Mouse (Mus musculus) MEL (cell line): ENCODE measurements around the gene Rpl13a. TPM values are rescaled to one million over a fixed set of nuclear protein-coding genes. Genes with fewer than 3 reads are reported as not detected.
A peak's percentile ranks its signal among the peaks of the same experiment; 100 is the strongest.

ENCODE experiments used
- DNase-seq: peaks from one replicate; pipeline ENCODE4 v3.0.0; 2011; ENCODE audit warnings: low read depth, low spot score
- H3K27ac ChIP-seq: 2 replicates; pipeline ENCODE4 v1.5.1; 2012; ENCODE audit warnings: low read depth, mild to moderate bottlenecking, control low read depth, low read length, moderate library complexity; ENCODE audit not compliant: control insufficient read depth
- H3K27me3 ChIP-seq, 2 experiments: fragments of 150-350 bp in 1 of 2; sonication (generic) in 1 of 2; 2 replicates each; pipeline ENCODE4 v1.6.1; 2012; ENCODE audit warnings: low read length in 2 of 2, mild to moderate bottlenecking in 2 of 2, improper control_type of control experiment in 1 of 2, moderate library complexity in 1 of 2; ENCODE audit not compliant: insufficient read depth in 2 of 2, control insufficient read depth in 1 of 2
- H3K36me3 ChIP-seq, 2 experiments: 2 replicates each; pipeline ENCODE4 v1.6.1; 2012 to 2014; ENCODE audit warnings: low read length in 2 of 2, improper control_type of control experiment in 1 of 2, inconsistent platforms in 1 of 2, mild to moderate bottlenecking in 1 of 2; ENCODE audit not compliant: insufficient read depth in 2 of 2, control insufficient read depth in 1 of 2
- H3K4me1 ChIP-seq, 2 experiments: fragments of 150-350 bp in 1 of 2; sonication (generic) in 1 of 2; 2 replicates each; pipeline ENCODE4 v1.6.1; 2012; ENCODE audit warnings: low read length in 2 of 2, improper control_type of control experiment in 1 of 2, mild to moderate bottlenecking in 1 of 2; ENCODE audit not compliant: insufficient read depth in 2 of 2, control insufficient read depth in 1 of 2
- H3K4me3 ChIP-seq, 2 experiments: fragments of 150-350 bp in 1 of 2; sonication (generic) in 1 of 2; 2 replicates each; pipeline ENCODE4 v1.5.1; 2012; ENCODE audit warnings: low read depth in 2 of 2, low read length in 2 of 2, mild to moderate bottlenecking in 2 of 2, moderate library complexity in 2 of 2, control low read depth in 1 of 2, improper control_type of control experiment in 1 of 2; ENCODE audit not compliant: control insufficient read depth in 1 of 2, insufficient read depth in 1 of 2
- H3K79me2 ChIP-seq: 2 replicates; pipeline ENCODE4 v1.6.1; 2012; ENCODE audit warnings: mild to moderate bottlenecking, low read length, moderate library complexity; ENCODE audit not compliant: control insufficient read depth, poor library complexity, insufficient read depth
- H3K9ac ChIP-seq: 2 replicates; pipeline ENCODE4 v1.6.1; 2012; ENCODE audit warnings: low read depth, mild to moderate bottlenecking, control low read depth, low read length, moderate library complexity; ENCODE audit not compliant: control insufficient read depth, poor library complexity, severe bottlenecking
- H3K9me3 ChIP-seq: fragments of 150-350 bp; sonication (generic); replicated peaks from 2 replicates; pipeline ENCODE4 v1.6.1; 2012; ENCODE audit warnings: mild to moderate bottlenecking, low read length, improper control_type of control experiment, moderate library complexity; ENCODE audit not compliant: insufficient read depth
- BHLHE40 ChIP-seq: IDR thresholded peaks from 2 replicates; pipeline ENCODE4 v1.6.1; 2012; ENCODE audit warnings: low read depth, mild to moderate bottlenecking, inconsistent platforms, low read length, improper control_type of control experiment, borderline replicate concordance
- CHD1 ChIP-seq: IDR thresholded peaks from 2 replicates; pipeline ENCODE4 v1.6.1; 2012; ENCODE audit warnings: low read depth, mild to moderate bottlenecking, inconsistent platforms, low read length, improper control_type of control experiment
- CHD2 ChIP-seq: IDR thresholded peaks from 2 replicates; pipeline ENCODE4 v1.6.1; 2011; ENCODE audit warnings: low read length, improper control_type of control experiment
- CTCF ChIP-seq, 3 experiments: IDR thresholded peaks in 2 of 3; conservative IDR thresholded peaks in 1 of 3; 2 replicates each; pipeline ENCODE4 v1.5.1; 2011 to 2012; ENCODE audit warnings: low read length in 3 of 3, low read depth in 2 of 3, mild to moderate bottlenecking in 2 of 3, improper control_type of control experiment in 1 of 3, inconsistent platforms in 1 of 3, mixed read lengths in 1 of 3, moderate library complexity in 1 of 3; ENCODE audit not compliant: control insufficient read depth in 1 of 3, insufficient read depth in 1 of 3, poor library complexity in 1 of 3, severe bottlenecking in 1 of 3
- E2F4 ChIP-seq: IDR thresholded peaks from 2 replicates; pipeline ENCODE4 v1.6.1; 2011; ENCODE audit warnings: low read depth, low read length, improper control_type of control experiment, borderline replicate concordance
- ELF1 ChIP-seq: IDR thresholded peaks from 2 replicates; pipeline ENCODE4 v1.6.1; 2014; ENCODE audit warnings: low read depth, mild to moderate bottlenecking, inconsistent platforms, low read length, improper control_type of control experiment, moderate library complexity
- EP300 ChIP-seq, 2 experiments: IDR thresholded peaks; 2 replicates each; pipeline ENCODE4 v1.6.1; 2011; ENCODE audit warnings: improper control_type of control experiment in 2 of 2, low read length in 2 of 2, low read depth in 1 of 2, mild to moderate bottlenecking in 1 of 2
- ETS1 ChIP-seq: IDR thresholded peaks from 2 replicates; pipeline ENCODE4 v1.6.1; 2012; ENCODE audit warnings: low read depth, mild to moderate bottlenecking, inconsistent platforms, low read length, improper control_type of control experiment, moderate library complexity
- GATA1 ChIP-seq: IDR thresholded peaks from 2 replicates; pipeline ENCODE4 v1.6.1; 2011; ENCODE audit warnings: low read depth, low read length, improper control_type of control experiment
- HCFC1 ChIP-seq: IDR thresholded peaks from 2 replicates; pipeline ENCODE4 v1.6.1; 2012; ENCODE audit warnings: low read depth, mild to moderate bottlenecking, inconsistent platforms, low read length, improper control_type of control experiment, moderate library complexity
- JUND ChIP-seq: IDR thresholded peaks from 2 replicates; pipeline ENCODE4 v1.6.1; 2011; ENCODE audit warnings: low read depth, mild to moderate bottlenecking, improper control_type of control experiment, low read length
- KAT2A ChIP-seq: conservative IDR thresholded peaks from 2 replicates; pipeline ENCODE4 v1.6.1; 2012; ENCODE audit warnings: low read depth, low read length, improper control_type of control experiment, inconsistent platforms
- MAFK ChIP-seq: IDR thresholded peaks from 2 replicates; pipeline ENCODE4 v1.6.1; 2011; ENCODE audit warnings: low read depth, mild to moderate bottlenecking, low read length, improper control_type of control experiment, borderline replicate concordance
- MAX ChIP-seq: IDR thresholded peaks from 2 replicates; pipeline ENCODE4 v1.6.1; 2011; ENCODE audit warnings: low read length, improper control_type of control experiment
- MAZ ChIP-seq: IDR thresholded peaks from 2 replicates; pipeline ENCODE4 v1.6.1; 2012; ENCODE audit warnings: low read depth, mild to moderate bottlenecking, inconsistent platforms, low read length, improper control_type of control experiment
- MEF2A ChIP-seq: IDR thresholded peaks from 2 replicates; pipeline ENCODE4 v1.6.1; 2014; ENCODE audit warnings: low read depth, mild to moderate bottlenecking, inconsistent platforms, low read length, improper control_type of control experiment; ENCODE audit not compliant: poor library complexity, insufficient replicate concordance, severe bottlenecking; ENCODE audit errors: extremely low read depth
- MXI1 ChIP-seq: IDR thresholded peaks from 2 replicates; pipeline ENCODE4 v1.6.1; 2011; ENCODE audit warnings: mild to moderate bottlenecking, low read depth, low read length, improper control_type of control experiment
- MYC ChIP-seq: IDR thresholded peaks from 2 replicates; pipeline ENCODE4 v1.6.1; 2011; ENCODE audit warnings: low read depth, mild to moderate bottlenecking, low read length, improper control_type of control experiment, moderate library complexity
- NELFE ChIP-seq: IDR thresholded peaks from 2 replicates; pipeline ENCODE4 v1.6.1; 2011; ENCODE audit warnings: low read depth, low read length, improper control_type of control experiment
- NRF1 ChIP-seq: IDR thresholded peaks from 2 replicates; pipeline ENCODE4 v1.6.1; 2014; ENCODE audit warnings: low read depth, mild to moderate bottlenecking, inconsistent platforms, low read length, improper control_type of control experiment, moderate library complexity; ENCODE audit not compliant: poor library complexity, insufficient read depth, severe bottlenecking
- POLR2A ChIP-seq, 2 experiments: IDR thresholded peaks; 2 replicates each; pipeline ENCODE4 v1.6.1; 2011 to 2012; ENCODE audit warnings: low read length in 2 of 2, mild to moderate bottlenecking in 2 of 2, control low read depth in 1 of 2, improper control_type of control experiment in 1 of 2, low read depth in 1 of 2, moderate library complexity in 1 of 2; ENCODE audit not compliant: control insufficient read depth in 1 of 2, insufficient read depth in 1 of 2, poor library complexity in 1 of 2
- POLR2AphosphoS2 ChIP-seq: IDR thresholded peaks from 2 replicates; pipeline ENCODE4 v1.6.1; 2011; ENCODE audit warnings: low read length, improper control_type of control experiment
- POLR2AphosphoS5 ChIP-seq: IDR thresholded peaks from 2 replicates; pipeline ENCODE4 v1.6.1; 2012; ENCODE audit warnings: low read depth, borderline replicate concordance, mild to moderate bottlenecking, inconsistent platforms, low read length, moderate library complexity, mixed read lengths
- RAD21 ChIP-seq: IDR thresholded peaks from 2 replicates; pipeline ENCODE4 v1.6.1; 2011; ENCODE audit warnings: mild to moderate bottlenecking, low read depth, low read length, improper control_type of control experiment
- RCOR1 ChIP-seq: IDR thresholded peaks from 2 replicates; pipeline ENCODE4 v1.6.1; 2012; ENCODE audit warnings: low read depth, mild to moderate bottlenecking, inconsistent platforms, low read length, improper control_type of control experiment
- SIN3A ChIP-seq: IDR thresholded peaks from 2 replicates; pipeline ENCODE4 v1.6.1; 2012; ENCODE audit warnings: low read length, improper control_type of control experiment, inconsistent platforms
- SMC3 ChIP-seq: IDR thresholded peaks from 2 replicates; pipeline ENCODE4 v1.6.1; 2011; ENCODE audit warnings: low read depth, low read length, improper control_type of control experiment
- TAL1 ChIP-seq: IDR thresholded peaks from 2 replicates; pipeline ENCODE4 v1.6.1; 2012; ENCODE audit warnings: mild to moderate bottlenecking, inconsistent platforms, low read length, moderate library complexity, mixed read lengths
- TBP ChIP-seq: IDR thresholded peaks from 2 replicates; pipeline ENCODE4 v1.8.0; 2011; ENCODE audit warnings: low read depth, low read length, improper control_type of control experiment
- TCF12 ChIP-seq: IDR thresholded peaks from 2 replicates; pipeline ENCODE4 v1.6.1; 2014; ENCODE audit warnings: low read depth, mild to moderate bottlenecking, inconsistent platforms, low read length, improper control_type of control experiment, moderate library complexity
- UBTF ChIP-seq: IDR thresholded peaks from 2 replicates; pipeline ENCODE4 v1.6.1; 2012; ENCODE audit warnings: low read depth, mild to moderate bottlenecking, inconsistent platforms, low read length, improper control_type of control experiment, moderate library complexity, borderline replicate concordance; ENCODE audit not compliant: insufficient read depth
- USF1 ChIP-seq: IDR thresholded peaks from 2 replicates; pipeline ENCODE4 v1.6.1; 2014; ENCODE audit warnings: low read depth, mild to moderate bottlenecking, inconsistent platforms, low read length, improper control_type of control experiment, moderate library complexity
- USF2 ChIP-seq, 2 experiments: IDR thresholded peaks; 2 replicates each; pipeline ENCODE4 v1.6.1; 2011 to 2012; ENCODE audit warnings: improper control_type of control experiment in 2 of 2, low read length in 2 of 2, borderline replicate concordance in 1 of 2, inconsistent platforms in 1 of 2, low read depth in 1 of 2, mild to moderate bottlenecking in 1 of 2; ENCODE audit not compliant: insufficient read depth in 1 of 2
- ZC3H11A ChIP-seq: IDR thresholded peaks from 2 replicates; pipeline ENCODE4 v1.6.1; 2012; ENCODE audit warnings: low read depth, mild to moderate bottlenecking, inconsistent platforms, low read length, improper control_type of control experiment
- ZKSCAN1 ChIP-seq: IDR thresholded peaks from 2 replicates; pipeline ENCODE4 v1.6.1; 2012; ENCODE audit warnings: low read depth, mild to moderate bottlenecking, inconsistent platforms, low read length, improper control_type of control experiment, moderate library complexity
- ZMIZ1 ChIP-seq: IDR thresholded peaks from 2 replicates; pipeline ENCODE4 v1.6.1; 2012; ENCODE audit warnings: low read depth, mild to moderate bottlenecking, inconsistent platforms, low read length, improper control_type of control experiment, moderate library complexity
- ZNF384 ChIP-seq: IDR thresholded peaks from 2 replicates; pipeline ENCODE4 v1.6.1; 2012; ENCODE audit warnings: low read depth, mild to moderate bottlenecking, inconsistent platforms, low read length, improper control_type of control experiment
- polyA plus RNA-seq, 2 experiments: library from polyadenylated mRNA; stranded (reverse) in 1 of 2; unstranded in 1 of 2; fragments of >175 nt in 1 of 2; fragments of >200 nt in 1 of 2; gene quantifications; 2 replicates each; pipeline versions ENCODE4 v1.2.1 to v1.2.4; 2012; ENCODE audit warnings: low replicate concordance in 2 of 2, low read depth in 1 of 2; ENCODE audit not compliant: insufficient read length in 2 of 2, insufficient read depth in 1 of 2, missing spikeins in 1 of 2
- total RNA-seq: library from RNA; depleted of rRNA; stranded (reverse); fragments of 300-350 nt; gene quantifications from 2 replicates; pipeline ENCODE4 v1.2.3, GENCODE M21; 2012

The Rpl13a gene
- total and polyA plus RNA-seq, 3 experiments, result 2,091 to 3,727 (median 3,160) TPM

- peaks cover 0 to 4% of the 10 kb centered on the region in 2 experiments; a peak in 1 of 4 replicates for H3K4me1 ChIP-seq
- H3K27ac ChIP-seq, result no peak overlapping the region
- peak; percentile 90 for DNase-seq
Measured at GRCm38 (mm10) chr7:45079856-45080255, 48.7 kb downstream of the Rpl13a start.

GRCm38 (mm10) chr7:45078513-45078912 lies 50.0 kb downstream of the Rpl13a start:
- no peak overlapping the region for H3K27ac ChIP-seq
- H3K9me3 ChIP-seq, result no peaks in the 10 kb centered on the region
- no peak overlapping the region for H3K4me3 ChIP-seq
- H3K36me3 ChIP-seq, result peaks cover 0 to 2% of the 10 kb centered on the region in 2 experiments; a peak in 1 of 4 replicates
- TF ChIP-seq TAL1, result no peak
- no peak for TF ChIP-seq MYC
- peak in 1 of 2 experiments; percentile 24; a peak in 1 of 4 replicates for TF ChIP-seq POLR2A (IDR thresholded peaks at IDR 0.05; ENCODE audit: control insufficient read depth in 1 of 2, insufficient read depth in 1 of 2, low read depth in 1 of 2, low read length in 2 of 2, poor library complexity in 1 of 2)
- no peak for TF ChIP-seq USF1
- TF ChIP-seq SMC3, result peak; percentile 72
- TF ChIP-seq CTCF (IDR thresholded peaks at IDR 0.05 in 2 of 3, conservative IDR thresholded peaks at IDR 0.05 in 1 of 3; ENCODE audit: control insufficient read depth in 1 of 3, insufficient read depth in 1 of 3, low read depth in 2 of 3, low read length in 3 of 3, poor library complexity in 1 of 3, severe bottlenecking in 1 of 3), result peak; percentile 82 to 90 (median 88)
- peak; percentile 66 for TF ChIP-seq ZC3H11A
- TF ChIP-seq MEF2A, result no peak
- TF ChIP-seq HCFC1, result no peak
- peak; percentile 51; the same call in 1 of the 2 replicates for TF ChIP-seq SIN3A
- TF ChIP-seq RAD21, result peak; percentile 81
- no peak for TF ChIP-seq GATA1
- TF ChIP-seq RCOR1, result no peak
- no peak for TF ChIP-seq CHD2
- no peak for TF ChIP-seq ZMIZ1
- TF ChIP-seq MXI1, result peak; percentile 37; the same call in 1 of the 2 replicates
- H3K27me3 ChIP-seq, result no peaks in the 10 kb centered on the region
- peak; percentile 84 for DNase-seq
- no peak overlapping the region for H3K9ac ChIP-seq
- H3K4me1 ChIP-seq, result peaks cover 0 to 4% of the 10 kb centered on the region in 2 experiments; a peak in 1 of 4 replicates
- H3K79me2 ChIP-seq, result no peaks in the 10 kb centered on the region

More at GRCm38 (mm10) chr7:45079856-45080255, 48.7 kb downstream of the Rpl13a start:
- Histone ChIP-seq H3K4me3 (no peak overlapping the region), H3K36me3 (peaks cover 0 to 2% of the 10 kb centered on the region in 2 experiments; a peak in 1 of 4 replicates), H3K27me3 (no peaks in the 10 kb centered on the region), H3K9ac (no peak overlapping the region), H3K79me2 (no peaks in the 10 kb centered on the region), H3K9me3 (no peaks in the 10 kb centered on the region)
- TF ChIP-seq CTCF (IDR thresholded peaks at IDR 0.05 in 2 of 3, conservative IDR thresholded peaks at IDR 0.05 in 1 of 3; ENCODE audit: control insufficient read depth in 1 of 3, insufficient read depth in 1 of 3, low read depth in 2 of 3, low read length in 3 of 3, poor library complexity in 1 of 3, severe bottlenecking in 1 of 3) (peak; percentile 89 to 94 (median 93)), ETS1 (0 out of 2 replicates have a peak, but pooled peaks have one; percentile 22), UBTF (no peak), TBP (no peak), ZKSCAN1 (no peak), ZNF384 (no peak), CHD1 (no peak), POLR2AphosphoS5 (no peak), SMC3 (peak; percentile 88), SIN3A (peak; percentile 78), HCFC1 (peak; percentile 45; the same call in 1 of the 2 replicates), GATA1 (no peak), MAZ (no peak), RCOR1 (no peak), ELF1 (no peak), MYC (no peak), MAX (no peak), NRF1 (no peak), POLR2AphosphoS2 (peak; percentile 79), CHD2 (no peak), MEF2A (no peak), ZMIZ1 (no peak), RAD21 (peak; percentile 89), E2F4 (no peak), MXI1 (0 out of 2 replicates have a peak, but pooled peaks have one; percentile 10), EP300 (IDR thresholded peaks at IDR 0.05; ENCODE audit: low read depth in 1 of 2, low read length in 2 of 2) (peak in 1 of 2 experiments; percentile 17; a peak in 1 of 4 replicates), BHLHE40 (no peak), ZC3H11A (peak; percentile 80), NELFE (no peak), KAT2A (no peak), USF1 (no peak), JUND (no peak), USF2 (IDR thresholded peaks at IDR 0.05; ENCODE audit: borderline replicate concordance in 1 of 2, insufficient read depth in 1 of 2, low read depth in 1 of 2, low read length in 2 of 2) (no peak), MAFK (no peak), POLR2A (IDR thresholded peaks at IDR 0.05; ENCODE audit: control insufficient read depth in 1 of 2, insufficient read depth in 1 of 2, low read depth in 1 of 2, low read length in 2 of 2, poor library complexity in 1 of 2) (no peak), TCF12 (no peak)
